Mouse (Mus musculus): ENCODE data around the gene Atp5d.

DNA sequence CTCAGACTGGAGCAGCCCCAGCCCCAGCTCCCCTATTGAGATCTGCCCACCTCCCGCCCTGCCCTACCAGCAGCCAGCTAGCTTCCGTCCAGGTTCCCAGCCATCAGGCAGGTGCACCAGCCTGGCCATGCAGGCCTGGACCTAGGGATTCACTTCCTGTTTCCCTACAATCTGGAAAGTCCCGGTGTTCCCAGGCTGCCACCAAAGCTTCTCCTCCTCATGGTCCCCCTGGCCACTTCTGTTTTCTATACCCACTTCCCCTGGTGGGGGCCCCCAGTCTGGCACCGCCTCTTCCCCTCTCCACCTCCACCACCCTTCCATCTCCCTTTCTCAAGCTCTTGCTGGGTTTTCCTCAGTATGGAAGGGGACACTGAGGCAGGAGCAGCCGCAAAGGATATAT, 33.0 kb upstream of the Atp5d start, which contains the start of gene Sbno2:
- TF ChIP-seq CTCF (IDR thresholded peaks at IDR 0.05; ENCODE audit: borderline replicate concordance, control insufficient read depth, extremely low read depth, insufficient read depth, low read length, poor library complexity) (no peak), POLR2A (IDR thresholded peaks at IDR 0.05; ENCODE audit: control insufficient read depth, extremely low read depth, insufficient read depth, low read length, poor library complexity) (no peak)
